Mouse (Mus musculus) MEL (cell line): ENCODE results near the gene Hsd3b5. TPM values are rescaled to one million over a fixed set of nuclear protein-coding genes. Genes with fewer than 3 reads are reported as not detected.
"Not testable (repeated sequence)": the region's sequence is repeated elsewhere in the genome, so short reads cannot be mapped to it uniquely, and the experiment has no call there.

ENCODE experiments used
- DNase-seq: peaks from one replicate; pipeline ENCODE4 v3.0.0; 2011; ENCODE audit warnings: low read depth, low spot score
- H3K27ac ChIP-seq: 2 replicates; pipeline ENCODE4 v1.5.1; 2012; ENCODE audit warnings: low read depth, mild to moderate bottlenecking, control low read depth, low read length, moderate library complexity; ENCODE audit not compliant: control insufficient read depth
- H3K27me3 ChIP-seq, 2 experiments: fragments of 150-350 bp in 1 of 2; sonication (generic) in 1 of 2; 2 replicates each; pipeline ENCODE4 v1.6.1; 2012; ENCODE audit warnings: low read length in 2 of 2, mild to moderate bottlenecking in 2 of 2, improper control_type of control experiment in 1 of 2, moderate library complexity in 1 of 2; ENCODE audit not compliant: insufficient read depth in 2 of 2, control insufficient read depth in 1 of 2
- H3K36me3 ChIP-seq, 2 experiments: 2 replicates each; pipeline ENCODE4 v1.6.1; 2012 to 2014; ENCODE audit warnings: low read length in 2 of 2, improper control_type of control experiment in 1 of 2, inconsistent platforms in 1 of 2, mild to moderate bottlenecking in 1 of 2; ENCODE audit not compliant: insufficient read depth in 2 of 2, control insufficient read depth in 1 of 2
- H3K4me1 ChIP-seq, 2 experiments: fragments of 150-350 bp in 1 of 2; sonication (generic) in 1 of 2; 2 replicates each; pipeline ENCODE4 v1.6.1; 2012; ENCODE audit warnings: low read length in 2 of 2, improper control_type of control experiment in 1 of 2, mild to moderate bottlenecking in 1 of 2; ENCODE audit not compliant: insufficient read depth in 2 of 2, control insufficient read depth in 1 of 2
- H3K4me3 ChIP-seq, 2 experiments: fragments of 150-350 bp in 1 of 2; sonication (generic) in 1 of 2; 2 replicates each; pipeline ENCODE4 v1.5.1; 2012; ENCODE audit warnings: low read depth in 2 of 2, low read length in 2 of 2, mild to moderate bottlenecking in 2 of 2, moderate library complexity in 2 of 2, control low read depth in 1 of 2, improper control_type of control experiment in 1 of 2; ENCODE audit not compliant: control insufficient read depth in 1 of 2, insufficient read depth in 1 of 2
- H3K79me2 ChIP-seq: 2 replicates; pipeline ENCODE4 v1.6.1; 2012; ENCODE audit warnings: mild to moderate bottlenecking, low read length, moderate library complexity; ENCODE audit not compliant: control insufficient read depth, poor library complexity, insufficient read depth
- H3K9ac ChIP-seq: 2 replicates; pipeline ENCODE4 v1.6.1; 2012; ENCODE audit warnings: low read depth, mild to moderate bottlenecking, control low read depth, low read length, moderate library complexity; ENCODE audit not compliant: control insufficient read depth, poor library complexity, severe bottlenecking
- H3K9me3 ChIP-seq: fragments of 150-350 bp; sonication (generic); replicated peaks from 2 replicates; pipeline ENCODE4 v1.6.1; 2012; ENCODE audit warnings: mild to moderate bottlenecking, low read length, improper control_type of control experiment, moderate library complexity; ENCODE audit not compliant: insufficient read depth
- ETS1 ChIP-seq: IDR thresholded peaks from 2 replicates; pipeline ENCODE4 v1.6.1; 2012; ENCODE audit warnings: low read depth, mild to moderate bottlenecking, inconsistent platforms, low read length, improper control_type of control experiment, moderate library complexity
- HCFC1 ChIP-seq: IDR thresholded peaks from 2 replicates; pipeline ENCODE4 v1.6.1; 2012; ENCODE audit warnings: low read depth, mild to moderate bottlenecking, inconsistent platforms, low read length, improper control_type of control experiment, moderate library complexity
- KAT2A ChIP-seq: conservative IDR thresholded peaks from 2 replicates; pipeline ENCODE4 v1.6.1; 2012; ENCODE audit warnings: low read depth, low read length, improper control_type of control experiment, inconsistent platforms
- MAZ ChIP-seq: IDR thresholded peaks from 2 replicates; pipeline ENCODE4 v1.6.1; 2012; ENCODE audit warnings: low read depth, mild to moderate bottlenecking, inconsistent platforms, low read length, improper control_type of control experiment
- MEF2A ChIP-seq: IDR thresholded peaks from 2 replicates; pipeline ENCODE4 v1.6.1; 2014; ENCODE audit warnings: low read depth, mild to moderate bottlenecking, inconsistent platforms, low read length, improper control_type of control experiment; ENCODE audit not compliant: poor library complexity, insufficient replicate concordance, severe bottlenecking; ENCODE audit errors: extremely low read depth
- MXI1 ChIP-seq: IDR thresholded peaks from 2 replicates; pipeline ENCODE4 v1.6.1; 2011; ENCODE audit warnings: mild to moderate bottlenecking, low read depth, low read length, improper control_type of control experiment
- MYB ChIP-seq: IDR thresholded peaks from 2 replicates; pipeline ENCODE4 v1.6.1; 2011; ENCODE audit warnings: mild to moderate bottlenecking, low read depth, low read length, improper control_type of control experiment
- MYC ChIP-seq: IDR thresholded peaks from 2 replicates; pipeline ENCODE4 v1.6.1; 2011; ENCODE audit warnings: low read depth, mild to moderate bottlenecking, low read length, improper control_type of control experiment, moderate library complexity
- NRF1 ChIP-seq: IDR thresholded peaks from 2 replicates; pipeline ENCODE4 v1.6.1; 2014; ENCODE audit warnings: low read depth, mild to moderate bottlenecking, inconsistent platforms, low read length, improper control_type of control experiment, moderate library complexity; ENCODE audit not compliant: poor library complexity, insufficient read depth, severe bottlenecking
- POLR2AphosphoS2 ChIP-seq: IDR thresholded peaks from 2 replicates; pipeline ENCODE4 v1.6.1; 2011; ENCODE audit warnings: low read length, improper control_type of control experiment
- POLR2AphosphoS5 ChIP-seq: IDR thresholded peaks from 2 replicates; pipeline ENCODE4 v1.6.1; 2012; ENCODE audit warnings: low read depth, borderline replicate concordance, mild to moderate bottlenecking, inconsistent platforms, low read length, moderate library complexity, mixed read lengths
- TBP ChIP-seq: IDR thresholded peaks from 2 replicates; pipeline ENCODE4 v1.8.0; 2011; ENCODE audit warnings: low read depth, low read length, improper control_type of control experiment
- USF1 ChIP-seq: IDR thresholded peaks from 2 replicates; pipeline ENCODE4 v1.6.1; 2014; ENCODE audit warnings: low read depth, mild to moderate bottlenecking, inconsistent platforms, low read length, improper control_type of control experiment, moderate library complexity
- ZKSCAN1 ChIP-seq: IDR thresholded peaks from 2 replicates; pipeline ENCODE4 v1.6.1; 2012; ENCODE audit warnings: low read depth, mild to moderate bottlenecking, inconsistent platforms, low read length, improper control_type of control experiment, moderate library complexity
- polyA plus RNA-seq, 2 experiments: library from polyadenylated mRNA; stranded (reverse) in 1 of 2; unstranded in 1 of 2; fragments of >175 nt in 1 of 2; fragments of >200 nt in 1 of 2; gene quantifications; 2 replicates each; pipeline versions ENCODE4 v1.2.1 to v1.2.4; 2012; ENCODE audit warnings: low replicate concordance in 2 of 2, low read depth in 1 of 2; ENCODE audit not compliant: insufficient read length in 2 of 2, insufficient read depth in 1 of 2, missing spikeins in 1 of 2
- total RNA-seq: library from RNA; depleted of rRNA; stranded (reverse); fragments of 300-350 nt; gene quantifications from 2 replicates; pipeline ENCODE4 v1.2.3, GENCODE M21; 2012; rRNA removed

Hsd3b5 gene
- total RNA-seq (not detected in 2 replicates), polyA plus RNA-seq (not detected)

GRCm38 (mm10) chr3:98630152-98630551, at the start of gene Hsd3b5:
Gene Hsd3b5 (minus strand): TSS chr3:98630252.
- H3K27me3 ChIP-seq = no peaks in the 10 kb centered on the region
- H3K27ac ChIP-seq = no peak within 1 kb of the TSS
- TF ChIP-seq HCFC1 = no peak
- no peak for TF ChIP-seq ETS1
- no peak for TF ChIP-seq TBP
- TF ChIP-seq, all 39 proteins: peak for 0
- no peak for DNase-seq
- Histone ChIP-seq H3K79me2 (no peaks in the 10 kb centered on the region), H3K9ac (no peak within 1 kb of the TSS), H3K4me1 (no peaks in the 10 kb centered on the region), H3K4me3 (no peak within 1 kb of the TSS), H3K36me3 (no peaks in the 10 kb centered on the region), H3K9me3 (no peaks in the 10 kb centered on the region)

GRCm38 (mm10) chr3:98635145-98635544, 5.1 kb upstream of the Hsd3b5 start:
- Histone ChIP-seq H3K9me3 (no peaks in the 10 kb centered on the region), H3K27ac (no peak overlapping the region), H3K9ac (no peak overlapping the region), H3K27me3 (no peaks in the 10 kb centered on the region), H3K4me3 (no peak overlapping the region), H3K79me2 (no peaks in the 10 kb centered on the region), H3K4me1 (no peaks in the 10 kb centered on the region), H3K36me3 (no peaks in the 10 kb centered on the region)
- no peak for TF ChIP-seq NRF1
- TF ChIP-seq MEF2A = no peak
- no peak for DNase-seq

DNA sequence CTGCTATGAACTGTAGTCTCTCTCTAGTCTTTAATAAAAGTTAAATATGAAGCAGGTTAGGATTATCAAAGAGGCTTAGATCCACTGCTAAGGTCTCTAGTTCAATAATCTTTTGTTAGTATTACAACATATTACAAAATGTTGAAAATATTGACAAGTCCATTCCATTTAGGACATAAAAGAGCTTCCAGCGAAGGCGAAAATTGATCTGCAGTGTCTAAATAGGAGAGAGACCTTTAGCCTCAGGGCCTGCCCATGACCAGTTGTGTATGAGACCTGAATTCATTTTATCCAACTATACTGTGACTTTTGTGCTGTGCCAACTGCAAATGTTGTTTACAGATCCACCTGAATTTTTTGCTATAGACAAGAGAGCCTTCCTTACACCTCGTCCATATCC, 419 bp downstream of the Hsd3b5 start:
- no peak for DNase-seq
- no peaks in the 10 kb centered on the region for H3K9me3 ChIP-seq
- no peaks in the 10 kb centered on the region for H3K27me3 ChIP-seq
- H3K9ac ChIP-seq = no peak overlapping the region
- H3K36me3 ChIP-seq = no peaks in the 10 kb centered on the region
- TF ChIP-seq KAT2A (no peak), USF1 (no peak), MXI1 (no peak), ZKSCAN1 (no peak), POLR2AphosphoS2 (no peak), POLR2AphosphoS5 (no peak), MYB (no peak), MYC (no peak), MAZ (no peak)
- H3K27ac ChIP-seq = no peak overlapping the region
- H3K4me1 ChIP-seq = no peaks in the 10 kb centered on the region
- no peak overlapping the region for H3K4me3 ChIP-seq
- no peaks in the 10 kb centered on the region for H3K79me2 ChIP-seq

DNA sequence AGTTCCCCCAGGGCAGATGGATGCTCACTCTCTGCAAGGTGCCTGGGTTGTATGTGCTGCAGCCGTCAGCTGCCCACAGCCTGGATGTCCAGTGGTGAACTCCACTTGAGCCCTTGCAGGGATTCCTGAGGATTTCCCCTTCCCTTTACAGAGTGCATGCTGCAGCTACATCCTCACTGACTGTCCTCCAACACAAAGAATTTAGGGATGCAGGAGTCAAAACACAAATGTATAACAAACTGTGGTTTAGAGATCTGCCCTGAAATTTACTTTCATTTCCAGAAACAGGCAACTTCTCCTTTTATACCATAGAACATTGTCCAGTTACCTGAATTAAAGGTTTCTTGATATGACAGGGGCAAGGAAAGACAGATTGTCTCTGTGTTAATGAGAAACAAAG, 13.3 kb downstream of the Hsd3b5 start:
- not testable (repeated sequence) for H3K27ac ChIP-seq, H3K4me3 ChIP-seq, H3K4me1 ChIP-seq, H3K36me3 ChIP-seq, H3K9ac ChIP-seq, H3K79me2 ChIP-seq, H3K9me3 ChIP-seq, H3K27me3 ChIP-seq, DNase-seq

GRCm38 (mm10) chr3:98616244-98616643, 13.8 kb downstream of the Hsd3b5 start:
- H3K4me3 ChIP-seq, H3K9me3 ChIP-seq, H3K4me1 ChIP-seq, H3K79me2 ChIP-seq, DNase-seq, H3K27ac ChIP-seq, H3K27me3 ChIP-seq, H3K9ac ChIP-seq, H3K36me3 ChIP-seq: not testable (repeated sequence)
